Mouse (Mus musculus): Measurements from ENCODE around the gene Ghr. TPM values are rescaled to one million over a fixed set of nuclear protein-coding genes. Genes with fewer than 3 reads are reported as not detected.

Gene Ghr
- polyA plus RNA-seq, 1 experiment, result 147 TPM

- TF ChIP-seq POLR2A (IDR thresholded peaks at IDR 0.05; ENCODE audit: low read depth, low read length) (no peak), CTCF (conservative IDR thresholded peaks at IDR 0.05; ENCODE audit: insufficient read depth, insufficient read length, low read depth, low read length) (no peak)
- Histone ChIP-seq H3K36me3 (ENCODE audit: control insufficient read depth, insufficient read depth, low read length) (no peaks in the 10 kb centered on the region), H3K4me1 (ENCODE audit: control insufficient read depth, insufficient read depth, low read length) (no peaks in the 10 kb centered on the region), H3K27ac (ENCODE audit: insufficient read depth, low read depth, low read length) (no peak overlapping the region), H3K27me3 (replicated peaks; ENCODE audit: control insufficient read depth, insufficient read depth, low read length) (no peaks in the 10 kb centered on the region), H3K4me3 (ENCODE audit: insufficient read depth, low read depth, low read length) (no peak overlapping the region)
- WGBS, result 62% methylated on average over 4 of the region's 4 CpGs
- DNase-seq, result no peak
These were observed 18.3 kb upstream of the Ghr start for GRCm38 (mm10) chr15:3601422-3602097.

GRCm38 (mm10) chr15:3587879-3588278 lies 4.6 kb upstream of the Ghr start:
- 85% methylated on average over 2 of the region's 2 CpGs for whole genome bisulfite sequencing

GRCm38 (mm10) chr15:3584361-3584760 lies 1.1 kb upstream of the Ghr start:
- no peaks in the 10 kb centered on the region; the same call in 1 of the 2 replicates for H3K36me3 ChIP-seq (ENCODE audit: control insufficient read depth, insufficient read depth, low read length)
- peaks cover 5% of the 10 kb centered on the region; the same call in 1 of the 2 replicates for H3K4me1 ChIP-seq (ENCODE audit: control insufficient read depth, insufficient read depth, low read length)
- peak overlapping the region; percentile 92 for H3K27ac ChIP-seq (ENCODE audit: insufficient read depth, low read depth, low read length)
- WGBS, result 41% methylated on average over 4 of the region's 4 CpGs
- peak; percentile 89 for DNase-seq
- H3K4me3 ChIP-seq (ENCODE audit: insufficient read depth, low read depth, low read length), result no peak overlapping the region
- no peak for TF ChIP-seq CTCF (conservative IDR thresholded peaks at IDR 0.05; ENCODE audit: insufficient read depth, insufficient read length, low read depth, low read length)
- TF ChIP-seq POLR2A (IDR thresholded peaks at IDR 0.05; ENCODE audit: low read depth, low read length), result no peak
- no peaks in the 10 kb centered on the region for H3K27me3 ChIP-seq (replicated peaks; ENCODE audit: control insufficient read depth, insufficient read depth, low read length)

More at GRCm38 (mm10) chr15:3587879-3588278, 4.6 kb upstream of the Ghr start:
- Histone ChIP-seq H3K4me3 (ENCODE audit: insufficient read depth, low read depth, low read length) (no peak overlapping the region), H3K36me3 (ENCODE audit: control insufficient read depth, insufficient read depth, low read length) (no peaks in the 10 kb centered on the region), H3K4me1 (ENCODE audit: control insufficient read depth, insufficient read depth, low read length) (peaks cover 5% of the 10 kb centered on the region; the same call in 1 of the 2 replicates), H3K27ac (ENCODE audit: insufficient read depth, low read depth, low read length) (no peak overlapping the region), H3K27me3 (replicated peaks; ENCODE audit: control insufficient read depth, insufficient read depth, low read length) (no peaks in the 10 kb centered on the region)
- no peak for DNase-seq
- TF ChIP-seq CTCF (conservative IDR thresholded peaks at IDR 0.05; ENCODE audit: insufficient read depth, insufficient read length, low read depth, low read length) (no peak), POLR2A (IDR thresholded peaks at IDR 0.05; ENCODE audit: low read depth, low read length) (no peak)

- Histone ChIP-seq H3K27me3 (replicated peaks; ENCODE audit: control insufficient read depth, insufficient read depth, low read length) (no peaks in the 10 kb centered on the region), H3K36me3 (ENCODE audit: control insufficient read depth, insufficient read depth, low read length) (no peaks in the 10 kb centered on the region; the same call in 1 of the 2 replicates), H3K4me1 (ENCODE audit: control insufficient read depth, insufficient read depth, low read length) (peaks cover 5% of the 10 kb centered on the region; the same call in 1 of the 2 replicates), H3K4me3 (ENCODE audit: insufficient read depth, low read depth, low read length) (peak overlapping the region; percentile 87), H3K27ac (ENCODE audit: insufficient read depth, low read depth, low read length) (peak overlapping the region; percentile 94)
- TF ChIP-seq CTCF (conservative IDR thresholded peaks at IDR 0.05; ENCODE audit: insufficient read depth, insufficient read length, low read depth, low read length) (no peak), POLR2A (IDR thresholded peaks at IDR 0.05; ENCODE audit: low read depth, low read length) (no peak)
- peak; percentile 79 for DNase-seq
- 3% methylated on average over 34 of the region's 34 CpGs for WGBS
These were observed 1.2 kb downstream of the Ghr start for GRCm38 (mm10) chr15:3581861-3582806.

- peak overlapping the region; percentile 94 for H3K27ac ChIP-seq (ENCODE audit: insufficient read depth, low read depth, low read length)
- WGBS, result 30% methylated on average over 3 of the region's 3 CpGs
These were observed 2.0 kb downstream of the Ghr start for GRCm38 (mm10) chr15:3581337-3581736.

GRCm38 (mm10) chr15:3580216-3580615 lies 3.1 kb downstream of the Ghr start:
- Histone ChIP-seq H3K4me3 (ENCODE audit: insufficient read depth, low read depth, low read length) (peak overlapping the region; percentile 33), H3K4me1 (ENCODE audit: control insufficient read depth, insufficient read depth, low read length) (peaks cover 5% of the 10 kb centered on the region; the same call in 1 of the 2 replicates), H3K27ac (ENCODE audit: insufficient read depth, low read depth, low read length) (peak overlapping the region; percentile 62; the same call in 1 of the 2 replicates), H3K36me3 (ENCODE audit: control insufficient read depth, insufficient read depth, low read length) (peaks cover 1% of the 10 kb centered on the region), H3K27me3 (replicated peaks; ENCODE audit: control insufficient read depth, insufficient read depth, low read length) (no peaks in the 10 kb centered on the region)
- TF ChIP-seq POLR2A (IDR thresholded peaks at IDR 0.05; ENCODE audit: low read depth, low read length), result no peak
- TF ChIP-seq CTCF (conservative IDR thresholded peaks at IDR 0.05; ENCODE audit: insufficient read depth, insufficient read length, low read depth, low read length), result no peak
- WGBS, result 46% methylated on average over 2 of the region's 2 CpGs
- peak; percentile 22 for DNase-seq

More at GRCm38 (mm10) chr15:3581337-3581736, 2.0 kb downstream of the Ghr start:
- Histone ChIP-seq H3K36me3 (ENCODE audit: control insufficient read depth, insufficient read depth, low read length) (no peaks in the 10 kb centered on the region; the same call in 1 of the 2 replicates), H3K4me1 (ENCODE audit: control insufficient read depth, insufficient read depth, low read length) (peaks cover 5% of the 10 kb centered on the region; the same call in 1 of the 2 replicates), H3K4me3 (ENCODE audit: insufficient read depth, low read depth, low read length) (peak overlapping the region; percentile 87), H3K27me3 (replicated peaks; ENCODE audit: control insufficient read depth, insufficient read depth, low read length) (no peaks in the 10 kb centered on the region)
- TF ChIP-seq POLR2A (IDR thresholded peaks at IDR 0.05; ENCODE audit: low read depth, low read length) (no peak), CTCF (conservative IDR thresholded peaks at IDR 0.05; ENCODE audit: insufficient read depth, insufficient read length, low read depth, low read length) (no peak)
- DNase-seq, result peak; percentile 35
